Mouse (Mus musculus): ENCODE data around the gene Cdh12.

DNA sequence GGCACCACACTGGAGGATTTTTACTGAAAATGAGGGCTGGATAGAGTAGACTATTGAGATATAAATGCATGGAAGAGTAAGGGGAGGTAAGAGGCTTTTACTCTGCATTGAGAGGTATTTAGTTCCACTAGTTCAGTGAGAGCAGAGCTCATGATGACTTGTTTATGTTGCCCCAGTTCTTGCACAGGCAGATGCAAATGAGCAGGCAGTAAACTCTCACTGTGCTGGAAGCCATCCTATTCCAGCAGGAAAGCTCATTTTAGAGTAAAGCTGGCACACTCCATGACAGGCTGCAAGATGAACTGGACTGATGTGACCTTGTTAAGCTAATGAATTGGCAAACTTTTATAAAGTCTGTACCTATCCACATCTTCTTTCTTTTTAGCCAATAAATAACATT is 494.9 kb downstream of the Cdh12 start:
- no peak for TF ChIP-seq POLR2A (IDR thresholded peaks at IDR 0.05; ENCODE audit: control insufficient read depth, extremely low read depth, insufficient read depth, low read length, poor library complexity)
- TF ChIP-seq CTCF (IDR thresholded peaks at IDR 0.05; ENCODE audit: borderline replicate concordance, control insufficient read depth, extremely low read depth, insufficient read depth, low read length, poor library complexity), result no peak

All from thymus, adult 2 months (tissue).